Mouse (Mus musculus): Measurements from ENCODE around the gene Tdrd7.

Gene Tdrd7

DNA sequence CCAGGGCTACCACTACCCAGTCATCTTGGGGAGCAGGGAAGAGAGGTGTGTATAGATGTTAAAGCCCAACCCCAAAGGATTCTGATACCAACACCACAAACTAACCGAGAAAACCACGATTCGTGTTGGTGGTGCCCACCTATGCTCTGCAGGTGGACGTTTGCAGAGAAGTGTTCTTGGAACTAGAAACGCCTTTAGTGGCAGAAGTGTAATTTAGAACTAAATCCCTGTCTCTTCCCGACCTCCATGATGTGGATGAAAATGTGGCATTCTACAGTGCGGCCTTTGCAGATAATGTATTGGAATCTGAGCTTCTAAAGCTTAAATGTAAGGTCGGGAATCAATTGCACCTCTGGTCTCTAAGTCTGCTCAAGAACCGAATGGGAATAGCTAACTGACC is 7.8 kb downstream of the Tdrd7 start:
- no peak for DNase-seq (ENCODE audit: low spot score)

DNA sequence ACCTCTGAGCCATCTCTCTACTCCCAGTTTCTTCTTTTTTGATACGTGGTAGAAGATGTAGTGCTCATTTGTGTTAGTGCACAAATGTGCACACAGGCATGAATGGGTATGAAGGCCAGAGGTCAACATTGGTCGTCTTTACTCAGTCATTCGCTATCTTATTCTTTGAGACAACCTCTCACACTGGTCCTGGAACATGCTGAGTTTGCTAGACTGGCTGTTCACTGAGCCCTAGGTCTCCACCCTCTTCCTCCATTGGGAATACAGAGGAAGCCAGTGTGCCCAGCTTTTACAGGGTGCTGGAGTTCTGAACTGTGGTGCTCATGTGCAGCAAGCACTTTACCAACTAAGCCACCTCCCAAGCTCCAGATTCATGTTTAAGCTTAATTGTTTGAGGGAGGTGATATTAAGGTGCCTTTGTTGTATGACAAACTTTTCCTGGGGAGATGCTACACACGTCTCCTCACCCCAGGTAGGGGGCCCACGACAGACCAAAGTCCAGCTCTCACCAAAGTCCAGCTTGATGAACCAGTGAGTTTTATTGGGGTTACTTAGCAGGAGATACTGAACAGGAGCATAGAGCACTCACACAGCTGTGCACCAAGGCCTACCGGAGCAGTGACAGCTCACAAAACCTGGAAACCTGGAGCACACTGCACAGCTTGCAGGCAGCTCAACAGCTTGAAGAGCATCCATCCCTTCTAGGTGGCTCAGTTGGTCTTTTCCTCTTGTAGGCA is 12.0 kb downstream of the Tdrd7 start:
- DNase-seq (ENCODE audit: low spot score): no peak

DNA sequence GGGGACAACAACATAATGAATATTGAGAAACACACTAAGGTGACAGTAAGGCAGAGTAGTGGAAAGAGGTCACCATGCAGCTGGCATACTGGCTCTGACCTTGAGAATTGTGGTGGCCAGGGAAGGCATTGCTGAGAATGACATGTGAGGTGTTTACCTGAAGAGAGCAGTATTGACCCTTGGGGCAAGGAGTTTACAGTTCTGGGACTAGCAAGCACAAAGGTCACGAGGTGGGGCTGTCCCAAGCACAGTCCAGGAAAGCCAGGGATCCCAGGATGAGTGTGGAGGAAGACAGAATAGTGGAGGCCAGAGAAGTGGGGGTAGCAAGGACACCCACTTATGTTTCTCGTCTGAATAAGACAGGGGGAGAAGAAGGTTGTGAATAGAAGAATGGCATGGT is 14.8 kb downstream of the Tdrd7 start:
- DNase-seq (ENCODE audit: low spot score): no peak

DNA sequence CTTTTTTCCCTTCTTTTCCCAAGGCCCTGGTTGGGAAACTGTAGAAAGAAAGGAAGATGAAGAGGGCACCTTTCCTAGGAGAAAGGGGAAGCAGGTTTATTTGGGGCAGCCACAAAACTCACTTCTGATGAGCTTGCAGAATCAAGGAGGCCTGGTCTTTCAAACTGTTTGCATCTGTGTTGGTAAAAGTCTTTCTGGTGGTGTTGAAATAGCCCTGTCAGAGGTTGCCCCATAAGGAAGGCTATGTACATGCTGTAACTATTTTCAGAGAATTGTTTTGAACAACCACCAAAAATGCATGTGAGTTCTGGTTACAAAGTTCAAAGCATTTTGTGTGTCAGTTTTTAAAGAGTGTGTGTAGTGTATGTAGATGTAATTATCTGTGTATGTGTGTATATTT is 15.9 kb downstream of the Tdrd7 start:
- DNase-seq (ENCODE audit: low spot score): no peak

DNA sequence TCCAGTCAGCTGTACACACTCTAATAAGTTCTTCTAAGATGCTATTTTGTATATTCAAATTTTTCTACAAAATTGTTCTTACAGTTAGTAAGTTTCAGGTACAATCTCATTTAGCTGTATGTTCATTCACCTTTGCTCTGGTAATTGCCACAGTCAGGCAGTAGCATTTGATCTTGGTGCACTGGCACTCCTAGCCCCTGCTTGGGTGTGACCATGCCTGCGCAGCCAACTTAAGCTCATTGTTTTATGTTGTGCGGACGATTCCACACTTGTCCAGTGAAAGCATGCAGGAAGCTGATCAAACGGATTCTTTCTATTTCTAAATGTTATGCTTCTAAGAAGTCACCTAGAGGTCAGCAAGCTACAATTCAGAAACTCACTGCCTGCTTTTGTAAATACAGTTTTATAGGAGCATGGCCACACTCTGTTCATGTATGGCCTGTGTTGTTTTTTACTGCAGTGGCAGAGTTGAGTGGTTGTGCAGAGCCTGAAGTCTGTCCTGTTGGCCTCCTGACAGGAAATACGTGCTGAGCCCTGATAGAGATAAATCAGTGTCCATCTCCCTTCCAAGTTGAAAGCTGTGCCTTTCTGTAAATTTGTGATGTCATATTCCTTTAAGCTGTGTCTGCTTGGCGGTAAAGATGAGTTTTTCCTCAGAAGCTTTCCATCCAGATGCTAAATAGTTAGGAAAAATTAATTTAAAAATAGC is 25.4 kb downstream of the Tdrd7 start:
- DNase-seq (ENCODE audit: low spot score): no peak

DNA sequence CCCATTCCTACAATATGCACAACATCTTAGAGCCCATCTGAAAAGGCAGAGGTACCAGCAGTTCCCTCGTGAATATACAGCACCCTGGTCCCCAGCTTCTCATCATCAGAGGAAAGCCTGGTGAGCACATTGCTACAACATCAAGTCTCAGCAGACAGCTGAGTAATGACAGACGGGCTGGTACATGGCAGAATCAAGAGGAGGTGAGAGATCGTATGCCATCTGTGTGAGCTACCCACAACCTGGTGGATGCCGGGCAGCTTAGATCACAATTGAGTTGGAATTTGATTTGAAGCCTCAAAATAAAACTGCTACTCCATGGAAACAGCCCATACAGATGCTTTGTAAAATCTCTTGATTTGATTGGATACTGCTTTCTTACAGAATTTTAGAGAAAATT is 33.4 kb downstream of the Tdrd7 start:
- DNase-seq (ENCODE audit: low spot score): no peak

DNA sequence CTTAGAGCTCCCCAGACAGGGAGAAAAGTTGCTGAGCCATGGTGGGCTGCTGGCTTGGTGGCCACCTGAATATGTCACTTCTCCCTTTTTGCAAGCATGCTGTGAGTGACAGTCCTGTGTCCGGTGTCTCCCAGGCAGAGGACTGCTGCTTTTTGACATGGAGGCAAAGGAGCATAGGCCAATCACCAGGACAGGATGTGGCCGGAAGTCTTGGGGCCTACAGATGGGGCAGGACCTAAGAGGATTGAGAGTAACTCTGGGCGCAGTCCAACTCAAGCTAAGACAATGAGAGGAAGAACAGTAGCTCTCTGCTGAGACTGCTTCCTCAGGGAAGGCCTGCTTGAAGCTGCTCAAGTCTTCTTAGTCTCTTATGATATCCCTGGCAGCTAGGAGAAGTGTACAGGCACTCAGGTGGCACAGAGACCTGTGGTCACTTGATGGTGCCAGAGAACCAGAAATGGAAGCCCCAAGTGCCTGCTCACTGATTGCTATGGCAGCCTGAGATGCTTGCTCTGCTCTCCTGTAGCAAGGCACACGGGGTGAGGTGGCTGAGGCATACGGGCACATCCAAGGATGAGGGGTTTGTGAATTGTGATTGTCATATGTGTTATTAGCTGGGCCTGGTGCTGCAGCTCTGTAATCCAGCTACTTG is 43.1 kb downstream of the Tdrd7 start:
- no peak for DNase-seq (ENCODE audit: low spot score)

DNA sequence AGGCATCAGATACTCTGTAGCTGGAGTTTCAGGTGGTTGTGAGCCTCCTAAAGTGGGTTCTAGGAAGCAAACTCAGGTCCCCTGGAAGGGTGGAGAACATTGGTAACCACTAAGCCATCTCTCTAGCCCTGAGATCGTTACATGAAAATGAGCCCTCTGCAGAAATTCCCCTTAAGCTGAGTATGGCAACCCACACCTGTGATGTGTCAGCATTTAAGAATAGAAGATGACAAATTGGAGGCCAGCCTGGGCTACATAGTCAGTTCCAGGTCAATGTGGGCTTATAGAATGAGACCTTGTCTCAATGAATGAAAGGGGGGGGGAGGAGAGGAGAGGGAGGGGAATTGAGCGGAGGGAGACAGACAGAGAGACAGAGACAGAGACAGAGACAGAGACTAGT is 46.6 kb downstream of the Tdrd7 start:
- no peak for DNase-seq (ENCODE audit: low spot score)

DNA sequence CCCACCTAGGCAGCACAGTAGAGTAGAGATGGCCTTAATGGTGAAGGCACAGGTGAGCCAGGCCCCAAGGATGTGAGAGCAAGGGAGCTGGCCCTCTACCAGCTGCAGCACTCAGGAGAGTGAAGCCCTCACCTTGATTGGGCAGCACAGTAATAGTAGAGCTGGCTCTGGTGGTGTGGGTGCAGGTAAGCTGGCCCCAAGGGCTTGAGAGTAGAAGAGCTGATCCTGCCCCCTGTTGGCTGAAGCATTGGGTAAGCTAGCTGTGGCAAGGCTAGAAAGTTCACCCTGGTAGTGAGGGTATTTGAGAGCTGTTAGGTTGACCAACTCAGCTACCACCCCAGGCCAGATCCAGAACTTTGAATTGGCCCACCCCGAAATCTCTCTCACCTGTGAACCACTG is 50.5 kb downstream of the Tdrd7 start:
- no peak for DNase-seq (ENCODE audit: low spot score)

DNA sequence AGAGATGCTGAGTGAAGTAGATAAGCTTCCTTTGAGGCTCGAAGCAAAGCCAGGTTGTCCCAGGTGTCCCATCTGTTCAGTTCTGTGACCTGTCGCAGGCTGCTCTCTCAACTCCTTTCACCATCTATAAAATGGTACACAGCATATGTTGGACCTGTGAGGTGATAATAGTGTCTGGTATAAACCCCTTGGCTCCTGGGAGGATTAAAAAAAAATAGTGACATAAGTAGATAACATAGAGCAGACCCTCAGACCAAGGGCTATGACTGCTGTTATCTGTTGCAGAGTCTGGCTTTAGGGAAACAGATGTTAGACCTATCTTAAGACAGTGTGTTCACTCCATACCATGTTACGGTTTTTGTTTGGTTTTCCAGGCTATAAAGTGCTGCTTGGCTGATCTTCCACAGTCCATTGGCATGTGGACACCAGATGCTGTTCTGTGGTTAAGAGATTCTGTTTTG is 57.9 kb downstream of the Tdrd7 start:
- DNase-seq (ENCODE audit: low spot score): peak; percentile 71

DNA sequence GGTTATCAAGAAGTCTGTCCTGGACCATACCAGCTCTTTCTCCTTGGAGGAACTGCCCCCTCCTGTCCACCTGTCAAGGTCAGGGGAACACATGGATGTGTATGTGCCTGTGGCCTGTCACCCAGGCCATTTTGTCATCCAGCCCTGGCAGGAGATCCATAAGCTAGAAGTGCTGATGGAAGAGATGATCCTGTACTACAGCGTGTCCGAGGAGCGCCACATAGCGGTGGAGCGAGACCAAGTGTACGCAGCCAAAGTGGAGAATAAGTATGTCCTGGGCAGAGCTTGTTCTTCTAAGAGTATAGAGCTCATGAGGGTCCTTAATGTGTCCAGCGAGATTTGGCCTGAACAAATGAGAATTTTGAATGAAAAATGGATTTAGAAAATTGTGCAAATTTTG is 60.8 kb downstream of the Tdrd7 start:
- peak; percentile 81 for DNase-seq (ENCODE audit: low spot score)

DNA sequence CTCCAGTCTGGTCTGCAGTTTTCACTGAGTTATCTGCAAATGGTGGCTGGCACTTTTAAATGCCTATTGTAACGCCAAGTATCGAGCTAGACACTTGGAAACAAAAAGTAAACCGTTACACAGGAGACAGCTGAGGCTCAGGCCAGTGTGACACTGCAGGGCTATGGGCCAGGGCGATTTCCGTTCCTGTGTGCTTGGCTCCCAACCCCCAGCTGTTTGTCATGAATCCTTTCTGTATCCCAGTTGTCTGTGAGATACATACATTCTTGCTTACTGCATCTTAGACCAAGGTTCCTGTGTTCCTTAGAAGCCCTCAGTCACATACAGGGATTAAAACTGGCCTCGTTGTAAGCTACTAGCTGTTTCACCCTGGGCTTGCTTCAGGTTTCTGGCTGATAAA is 63.1 kb downstream of the Tdrd7 start:
- DNase-seq (ENCODE audit: low spot score): no peak

DNA sequence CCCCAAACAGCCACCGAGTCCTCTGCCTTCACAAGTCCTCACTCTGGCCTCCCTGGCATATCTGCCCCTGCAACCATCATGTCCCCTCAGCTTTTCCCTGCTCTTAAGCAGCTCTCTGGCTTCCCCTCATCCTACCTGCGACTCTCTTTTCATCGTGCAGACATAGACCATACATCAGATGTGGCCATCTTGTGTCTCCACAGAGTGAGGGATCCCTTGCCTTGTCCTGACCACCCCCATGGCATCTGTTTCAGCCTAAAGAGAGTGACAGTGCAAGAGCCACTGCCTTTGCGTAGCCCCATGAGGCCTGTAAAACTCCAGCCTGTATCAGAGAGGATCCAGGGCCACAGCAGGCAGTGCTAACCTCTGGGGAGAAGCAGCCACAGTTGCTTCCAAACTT is 63.6 kb downstream of the Tdrd7 start:
- DNase-seq (ENCODE audit: low spot score): no peak

DNA sequence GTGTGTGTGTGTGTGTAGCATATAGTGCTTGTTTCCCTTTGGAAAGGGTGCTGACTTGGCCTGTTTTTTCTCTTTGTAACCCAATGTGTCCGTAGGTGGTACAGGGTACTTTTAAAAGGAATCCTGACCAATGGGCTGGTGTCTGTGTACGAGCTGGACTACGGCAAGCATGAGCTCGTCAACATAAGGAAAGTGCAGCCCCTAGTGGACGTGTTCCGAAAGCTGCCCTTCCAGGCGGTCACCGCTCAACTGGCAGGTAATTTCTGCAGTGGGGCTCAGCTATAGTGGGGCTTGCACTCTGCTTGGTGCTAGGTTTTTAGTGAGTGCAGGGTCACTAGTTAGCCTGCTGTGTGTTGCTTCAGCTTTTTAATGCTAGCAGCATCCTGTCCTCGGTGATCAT is 64.4 kb downstream of the Tdrd7 start:
- DNase-seq (ENCODE audit: low spot score): peak; percentile 81

DNA sequence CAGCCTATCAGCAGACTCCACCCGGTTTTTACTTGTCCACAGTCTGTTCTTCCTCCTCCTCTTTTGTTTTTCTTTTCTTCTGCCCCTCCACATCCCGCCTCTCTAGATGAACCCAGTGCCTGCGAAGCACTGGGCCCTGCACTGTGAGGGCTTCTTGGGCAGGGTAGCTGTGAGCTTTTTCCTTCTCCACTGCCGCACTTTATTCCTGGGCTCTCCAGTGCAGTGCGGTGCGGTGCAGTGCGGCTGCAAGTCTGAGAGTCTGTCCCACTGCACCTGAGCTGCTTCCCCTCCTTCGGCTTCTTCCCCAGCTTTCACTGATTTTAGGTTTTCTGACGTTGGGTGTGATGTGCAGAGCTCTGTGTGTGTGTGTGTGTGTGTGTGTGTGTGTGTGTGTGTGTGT is 67.3 kb downstream of the Tdrd7 start:
- no peak for DNase-seq (ENCODE audit: low spot score)

DNA sequence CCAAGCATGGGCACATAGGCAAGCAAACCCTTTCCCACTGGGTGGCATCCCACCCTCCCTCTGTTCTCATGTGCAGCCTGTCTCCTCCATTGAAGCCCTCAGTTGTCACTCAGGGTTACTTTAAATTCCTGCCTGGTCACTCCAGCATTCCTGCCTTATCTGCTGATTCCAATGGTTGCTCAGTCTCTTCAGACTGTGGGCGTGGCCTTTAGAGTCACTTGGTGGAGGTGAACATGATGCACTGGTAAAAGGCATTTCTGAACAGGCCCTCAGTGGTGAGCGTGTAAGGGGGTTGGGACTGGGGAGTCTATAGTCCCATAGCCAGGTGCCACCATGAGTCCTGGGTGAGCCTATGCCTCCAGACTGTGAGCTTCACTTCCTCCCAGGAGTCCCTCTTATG is 68.1 kb downstream of the Tdrd7 start:
- DNase-seq (ENCODE audit: low spot score): peak; percentile 32

DNA sequence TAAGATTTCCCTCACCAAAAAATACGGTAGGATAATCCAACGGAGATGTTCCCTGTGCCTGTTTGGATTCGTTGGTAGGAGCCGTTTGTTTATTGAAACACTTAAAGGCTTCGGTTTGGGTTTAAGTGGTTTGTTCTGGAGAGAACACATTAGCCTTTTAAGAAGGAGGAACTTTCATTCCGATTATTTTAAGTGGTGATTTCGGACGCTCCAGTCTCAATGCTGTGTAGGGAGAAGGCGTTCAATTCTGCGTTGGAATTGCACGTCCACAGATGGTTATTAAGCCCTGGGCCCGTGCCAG is 73.4 kb downstream of the Tdrd7 start:
- DNase-seq (ENCODE audit: low spot score): no peak

DNA sequence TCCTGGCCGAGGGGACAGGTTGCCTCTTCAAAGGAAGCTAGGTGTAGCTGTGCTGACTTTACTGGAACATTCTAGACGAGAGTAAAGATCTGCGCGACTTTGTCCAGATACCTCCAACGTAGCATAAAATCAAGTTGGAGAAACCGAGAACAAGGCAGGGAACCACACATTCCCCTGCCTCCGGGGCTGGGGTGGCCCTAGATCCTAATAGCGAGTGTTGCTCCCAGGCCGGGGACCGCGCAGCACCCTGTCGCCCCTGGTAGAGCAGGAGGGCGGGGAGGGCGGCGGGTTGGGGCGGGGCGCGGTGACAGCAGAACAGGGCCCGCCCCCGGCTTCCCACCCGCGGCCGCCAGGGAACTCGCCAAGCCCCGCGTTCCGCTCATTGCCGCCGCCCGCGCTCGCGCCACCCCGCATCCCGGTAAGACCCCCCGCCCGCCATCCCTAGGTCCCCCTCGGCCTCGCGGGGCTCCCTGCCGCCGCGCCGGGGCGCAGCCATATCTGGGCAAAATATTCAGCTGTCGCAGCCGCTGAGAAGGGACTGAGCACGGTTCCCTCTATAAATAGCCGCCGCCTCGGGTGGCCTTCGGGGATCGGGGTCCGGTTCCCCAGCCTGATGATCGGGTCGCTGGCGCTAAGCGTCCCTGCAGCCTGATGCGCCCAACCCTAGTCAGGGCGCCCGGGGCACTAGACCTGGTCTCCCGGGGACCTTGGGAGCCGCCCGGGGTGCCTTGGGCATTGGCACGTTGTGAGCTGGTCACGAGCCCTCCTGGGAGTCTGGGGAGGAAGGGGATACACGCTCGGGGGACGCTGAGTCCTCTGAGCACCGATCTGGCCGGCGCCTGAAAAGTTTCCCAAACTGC is 74.0 kb downstream of the Tdrd7 start, which contains the start of gene Tmod1:
Gene Tmod1, plus strand, starts transcription at position 44 of the 860 bp plus-strand sequence.
- DNase-seq (ENCODE audit: low spot score): no peak

DNA sequence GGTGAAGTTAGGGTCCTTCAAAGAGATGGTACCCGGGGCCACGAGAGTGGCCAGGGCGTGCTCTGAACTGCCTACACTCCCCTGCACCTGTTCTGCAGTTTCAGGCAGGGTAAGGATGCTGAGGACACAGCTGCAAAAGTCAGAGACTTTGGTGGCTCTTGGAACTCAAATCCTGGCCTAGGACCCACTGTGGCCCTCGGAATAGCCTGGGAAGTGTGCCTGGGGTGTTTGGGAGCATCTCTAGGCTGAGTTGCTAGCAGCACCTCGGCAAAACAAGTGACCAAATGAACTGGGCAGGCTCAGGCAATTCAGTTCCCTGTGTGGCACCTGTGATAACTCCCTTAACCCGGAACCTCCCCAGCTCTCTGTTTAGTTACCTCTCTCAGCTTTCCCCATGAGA is 74.8 kb downstream of the Tdrd7 start:
- DNase-seq (ENCODE audit: low spot score): no peak

DNA sequence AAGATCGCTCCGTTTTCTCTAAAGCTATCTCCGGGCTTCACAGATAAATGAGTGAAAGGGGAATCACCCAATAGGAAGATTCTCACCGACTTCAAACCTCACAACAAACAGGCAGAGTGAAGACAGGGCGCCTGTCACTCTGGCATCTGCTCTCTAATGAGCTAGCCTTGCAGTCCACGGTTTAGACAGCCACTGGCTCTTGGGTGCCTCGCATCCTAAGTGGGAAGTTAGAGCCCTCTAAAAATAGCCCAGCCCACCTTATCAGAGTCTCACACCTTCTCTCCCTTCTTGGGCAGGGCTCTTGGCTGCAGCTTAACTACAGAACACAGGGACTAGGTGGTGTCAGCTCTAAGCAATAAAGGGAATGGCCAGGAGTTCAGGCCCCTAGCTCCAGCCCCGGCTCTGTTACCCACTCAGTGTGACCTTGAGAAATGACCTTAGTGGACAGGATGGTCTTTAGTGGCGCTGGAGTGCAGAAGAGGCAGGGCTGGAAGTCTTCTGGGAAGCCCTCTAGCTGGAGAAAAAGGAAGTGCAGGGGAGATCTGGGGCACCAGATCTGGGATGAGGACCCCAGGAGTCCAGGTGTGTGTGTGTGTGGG is 75.6 kb downstream of the Tdrd7 start:
- DNase-seq (ENCODE audit: low spot score): no peak

DNA sequence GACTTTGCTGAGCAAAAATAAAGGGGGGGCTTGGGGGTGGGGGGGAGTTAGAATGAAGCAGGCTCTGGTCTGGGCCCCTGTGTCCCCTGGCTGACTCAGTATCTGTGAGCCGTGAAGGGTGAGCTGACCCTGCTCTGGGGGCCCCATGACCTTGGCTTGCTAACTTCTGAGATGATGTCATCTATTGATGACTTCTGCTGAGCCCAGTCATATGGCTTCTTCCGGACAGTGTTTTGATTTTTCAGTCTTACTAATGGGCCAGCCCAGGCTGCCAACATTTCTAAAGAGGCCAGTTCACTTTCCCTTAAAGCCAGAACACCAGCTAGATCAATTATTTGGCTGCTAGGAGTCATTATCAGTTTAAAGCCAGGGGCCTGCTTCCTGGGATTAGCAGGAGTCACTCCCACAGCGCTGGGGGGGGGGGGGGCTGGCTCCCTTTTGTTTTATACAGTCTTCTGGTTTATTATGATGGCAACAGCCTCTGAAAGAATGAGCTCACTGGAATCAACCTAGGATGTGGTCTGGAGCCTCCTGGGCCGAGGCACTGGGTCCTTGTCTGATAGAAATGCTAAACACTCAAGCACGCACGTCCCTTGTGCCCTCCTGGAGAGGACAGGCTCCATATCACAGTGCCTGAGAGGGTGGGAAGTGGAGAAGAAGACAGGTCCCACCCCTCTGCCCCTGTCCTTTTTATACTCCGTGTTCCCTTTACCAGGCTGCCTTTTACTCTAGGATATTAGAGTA is 76.8 kb downstream of the Tdrd7 start:
- DNase-seq (ENCODE audit: low spot score): no peak

All from embryo, embryonic 10 days (tissue).